In genomic region chr5:120088561-120088960, GRCm38 (mm10) we compare ENCODE assay signal across 9 mouse cellular contexts. TPM values are rescaled to one million over a fixed set of nuclear protein-coding genes. Genes with fewer than 3 reads are reported as not detected.
DNase-seq lines count a peak whose midpoint lies in the region; ATAC-seq and TF ChIP-seq lines count a peak whose summit lies in the region.
"Had no signal": no experiment of that assay in that cellular context is flagged by ENCODE, and none has a peak within 500 bp of the region (broad histone marks: within the 10 kb centered on the region; RNA-seq: fewer than 3 reads in every experiment).

No protein-coding gene starts in this region.

- under 1% methylated on average over 16 of the region's 16 CpGs for WGBS in limb, embryonic 13.5 days
- WGBS in stomach, postnatal 0 days: 1% methylated on average over 16 of the region's 16 CpGs

- peak overlapping the region; percentile 35; the same call in 1 of the 2 replicates for H3K4me2 ChIP-seq in limb, embryonic 13.5 days (replicated peaks)
- no peak overlapping the region for H3K4me2 ChIP-seq in stomach, postnatal 0 days (replicated peaks; ENCODE audit: low read depth)
- H3K4me2 ChIP-seq: embryonic facial prominence, embryonic 12.5 days had no signal

- H3K9me3 ChIP-seq in limb, embryonic 13.5 days: no peaks in the 10 kb centered on the region
- H3K9me3 ChIP-seq in stomach, postnatal 0 days (ENCODE audit: control insufficient read depth, low read length): no peaks in the 10 kb centered on the region
- H3K9me3 ChIP-seq: embryonic facial prominence, embryonic 12.5 days had no signal

- no peaks in the 10 kb centered on the region for H3K4me1 ChIP-seq in cortical plate, adult 2 months (ENCODE audit: control insufficient read depth, insufficient read depth, low read length)
- peaks cover 19% of the 10 kb centered on the region for H3K4me1 ChIP-seq in limb, embryonic 13.5 days
- no peaks in the 10 kb centered on the region for H3K4me1 ChIP-seq in stomach, postnatal 0 days (replicated peaks; ENCODE audit: control insufficient read depth, insufficient read depth)
- H3K4me1 ChIP-seq: embryonic facial prominence, embryonic 12.5 days had no signal

- H3K27me3 ChIP-seq in limb, embryonic 13.5 days: peaks cover 54% of the 10 kb centered on the region
- no peaks in the 10 kb centered on the region for H3K27me3 ChIP-seq in stomach, postnatal 0 days (ENCODE audit: control insufficient read depth, insufficient read depth, low read length)

- no peak overlapping the region for H3K27ac ChIP-seq in cortical plate, adult 2 months (ENCODE audit: insufficient read depth, low read length)
- H3K27ac ChIP-seq in limb, embryonic 13.5 days: no peak overlapping the region
- H3K27ac ChIP-seq in stomach, postnatal 0 days (replicated peaks): no peak overlapping the region
- H3K27ac ChIP-seq: embryonic facial prominence, embryonic 12.5 days had no signal

- no peaks in the 10 kb centered on the region for H3K36me3 ChIP-seq in limb, embryonic 13.5 days
- no peaks in the 10 kb centered on the region for H3K36me3 ChIP-seq in stomach, postnatal 0 days (ENCODE audit: control insufficient read depth, insufficient read depth, low read length)
- H3K36me3 ChIP-seq: embryonic facial prominence, embryonic 12.5 days had no signal

- H3K9ac ChIP-seq in limb, embryonic 13.5 days: no peak overlapping the region
- H3K9ac ChIP-seq in stomach, postnatal 0 days (ENCODE audit: low read length): no peak overlapping the region
- H3K9ac ChIP-seq: embryonic facial prominence, embryonic 12.5 days had no signal

- peak; percentile 74 for TF ChIP-seq CTCF in cortical plate, adult 2 months (IDR thresholded peaks at IDR 0.05; ENCODE audit: extremely low read depth, insufficient read depth, low read length)
- TF ChIP-seq CTCF in stomach, postnatal 0 days (IDR thresholded peaks at IDR 0.05; ENCODE audit: low read depth): peak; percentile 98

- peak; percentile 39; the same call in 1 of the 2 replicates for ATAC-seq in limb, embryonic 13.5 days (ENCODE audit: low FRiP score, low read depth)
- 0 out of 2 replicates have a peak, but pooled peaks have one; percentile 50 for ATAC-seq in stomach, postnatal 0 days (ENCODE audit: low FRiP score, low TSS enrichment)

- H3K4me3 ChIP-seq in cortical plate, adult 2 months (ENCODE audit: insufficient read depth, low read length): no peak overlapping the region
- H3K4me3 ChIP-seq in limb, embryonic 13.5 days: no peak overlapping the region
- H3K4me3 ChIP-seq in stomach, postnatal 0 days (ENCODE audit: low read depth, low read length): no peak overlapping the region
- H3K4me3 ChIP-seq: embryonic facial prominence, embryonic 12.5 days had no signal

- DNase-seq in 3134 (ENCODE audit: extremely low read depth, insufficient read length, low spot score): peak; percentile 68
- peak; percentile 90 for DNase-seq in adipocyte (ENCODE audit: low spot score)
- peak; percentile 86 for DNase-seq in gastrocnemius, postnatal 14 days
- DNase-seq in kidney, adult 8-10 months: peak; percentile 70 to 87
- DNase-seq in naive thymus-derived CD4-positive, alpha-beta T cell, adult 2 months (ENCODE audit: low read depth): peak; percentile 94
- peak; percentile 91 for DNase-seq in stomach, postnatal 0 days (ENCODE audit: low spot score)

- TF ChIP-seq EP300 in stomach, postnatal 0 days (optimal IDR thresholded peaks at IDR 0.05): no peak

- intact Hi-C loops in gastrocnemius, postnatal 14 days (cut with DNase I; ENCODE audit: low total_unique reads): loop anchor here (5.0 to 10.0 kb wide), 2 partner anchors 311 to 344 kb away; no protein-coding TSS in a partner anchor

- no peak for TF ChIP-seq POLR2A in cortical plate, adult 2 months (IDR thresholded peaks at IDR 0.05; ENCODE audit: extremely low read depth, insufficient read depth, low read length)

RNA-seq across cellular contexts. Expression of gene Rbm19, which starts 27.7 kb away (rescaled TPM):
- polyA plus RNA-seq in cortical plate, adult 2 months (2012; rRNA removed): 8.3 and 9.0 TPM in 2 replicates
- total RNA-seq in gastrocnemius, postnatal 14 days (2021): 10 to 100 TPM; 14.4 to 18.6 TPM
- polyA plus RNA-seq in limb, embryonic 13.5 days (2015; fragmentation: Nextera tagmentation; extraction: Ambion mirVana): 27.3 and 28.2 TPM in 2 replicates
- polyA plus RNA-seq in stomach, postnatal 0 days (2015; fragmentation: Nextera tagmentation; extraction: Ambion mirVana): 9.4 and 10.8 TPM in 2 replicates
